Mouse (Mus musculus): ENCODE measurements around the gene Zcchc2.
A peak's percentile ranks its signal among the peaks of the same experiment; 100 is the strongest.

Zcchc2 gene

GRCm38 (mm10) chr1:105988903-105989639 is 1.1 kb upstream of the Zcchc2 start:
- no peak for DNase-seq (ENCODE audit: low read depth)

GRCm38 (mm10) chr1:105989640-105989984 is 594 bp upstream of the Zcchc2 start:
- no peak for DNase-seq (ENCODE audit: low read depth)

GRCm38 (mm10) chr1:105990911-105991761 is 930 bp downstream of the Zcchc2 start:
- DNase-seq (ENCODE audit: low read depth): peak; percentile 81

GRCm38 (mm10) chr1:105991931-105992837 is 2.0 kb downstream of the Zcchc2 start:
- DNase-seq (ENCODE audit: low read depth): no peak

- no peak for DNase-seq (ENCODE audit: low read depth)
These were observed 3.0 kb downstream of the Zcchc2 start for GRCm38 (mm10) chr1:105993196-105993595.

GRCm38 (mm10) chr1:105993601-105994209 is 3.5 kb downstream of the Zcchc2 start:
- peak; percentile 89 for DNase-seq (ENCODE audit: low read depth)

- no peak for DNase-seq (ENCODE audit: low read depth)
These were observed 5.8 kb downstream of the Zcchc2 start for GRCm38 (mm10) chr1:105995966-105996365.

- DNase-seq (ENCODE audit: low read depth): no peak
These were observed 7.1 kb downstream of the Zcchc2 start for GRCm38 (mm10) chr1:105997282-105997681.

- DNase-seq (ENCODE audit: low read depth): no peak
These were observed 9.6 kb downstream of the Zcchc2 start for GRCm38 (mm10) chr1:105999802-106000201.

- no peak for DNase-seq (ENCODE audit: low read depth)
These were observed 17.4 kb downstream of the Zcchc2 start for GRCm38 (mm10) chr1:106007581-106007980.

GRCm38 (mm10) chr1:106011097-106011496 is 20.9 kb downstream of the Zcchc2 start:
- DNase-seq (ENCODE audit: low read depth): no peak

- no peak for DNase-seq (ENCODE audit: low read depth)
These were observed 23.6 kb downstream of the Zcchc2 start for GRCm38 (mm10) chr1:106013759-106014158.

- DNase-seq (ENCODE audit: low read depth): no peak
These were observed 26.1 kb downstream of the Zcchc2 start for GRCm38 (mm10) chr1:106016262-106016661.

GRCm38 (mm10) chr1:106019854-106020253 is 29.6 kb downstream of the Zcchc2 start:
- DNase-seq (ENCODE audit: low read depth): no peak

GRCm38 (mm10) chr1:106022998-106023397 is 32.8 kb downstream of the Zcchc2 start:
- DNase-seq (ENCODE audit: low read depth): no peak

- DNase-seq (ENCODE audit: low read depth): no peak
These were observed 34.0 kb downstream of the Zcchc2 start for GRCm38 (mm10) chr1:106024254-106024653.

- no peak for DNase-seq (ENCODE audit: low read depth)
These were observed 34.6 kb downstream of the Zcchc2 start for GRCm38 (mm10) chr1:106024778-106025177.

- no peak for DNase-seq (ENCODE audit: low read depth)
These were observed 39.6 kb downstream of the Zcchc2 start for GRCm38 (mm10) chr1:106029769-106030168.

- DNase-seq (ENCODE audit: low read depth): no peak
These were observed 40.1 kb downstream of the Zcchc2 start for GRCm38 (mm10) chr1:106030331-106030730.

- no peak for DNase-seq (ENCODE audit: low read depth)
These were observed 40.7 kb downstream of the Zcchc2 start for GRCm38 (mm10) chr1:106030886-106031285.

- no peak for DNase-seq (ENCODE audit: low read depth)
These were observed 41.7 kb downstream of the Zcchc2 start for GRCm38 (mm10) chr1:106031908-106032307.

GRCm38 (mm10) chr1:106034776-106035175 is 44.6 kb downstream of the Zcchc2 start:
- DNase-seq (ENCODE audit: low read depth): no peak

All from induced T-regulatory cell, adult 2 months (primary cell).